Mouse (Mus musculus): ENCODE measurements at regions not wholly inside any gene's neighbourhood (a gene's known extent, or its start where the extent isn't known, plus 50 kb on each side); places are given as distances from the start of the nearest gene placed in this dataset.
"Not testable (repeated sequence)": the region's sequence is repeated elsewhere in the genome, so short reads cannot be mapped to it uniquely, and the experiment has no call there.

- ChIA-PET POLR2A (no interaction called here), CTCF (no interaction called here)
Measured at GRCm38 (mm10) chr4:22120953-22121352, 189.8 kb downstream of the Faxc start.

GRCm38 (mm10) chr4:22121397-22121796, 190.3 kb downstream of the Faxc start:
- CTCF ChIA-PET: interaction anchor here in 2 of 4 experiments (0.6 kb wide), 3 partner anchors 31 to 414 kb away, joined by 3 to 4 read pairs (median 3); no protein-coding TSS in a partner anchor
- POLR2A ChIA-PET: interaction anchor here in 2 of 4 experiments (0.6 kb wide), 2 partner anchors 19 to 377 kb away, joined by 3 read pairs; no protein-coding TSS in a partner anchor

- ChIA-PET POLR2A (no interaction called here), CTCF (no interaction called here)
Measured at GRCm38 (mm10) chr4:22124836-22125235, 193.7 kb downstream of the Faxc start.

GRCm38 (mm10) chr4:22130511-22130910, 199.4 kb downstream of the Faxc start:
- ChIA-PET CTCF (interaction anchor here in 1 of 4 experiments (1.4 to 1.6 kb wide), 2 partner anchors 12 to 341 kb away, joined by 4 to 5 read pairs; no protein-coding TSS in a partner anchor), POLR2A (interaction anchor here in 1 of 4 experiments (0.6 kb wide), 1 partner anchor 135 kb away, joined by 3 read pairs; no protein-coding TSS in a partner anchor)

- ChIA-PET CTCF (interaction anchor here (0.5 to 1.7 kb wide), 20 partner anchors 12 to 590 kb away, joined by 3 to 16 read pairs (median 4); no protein-coding TSS in a partner anchor), POLR2A (interaction anchor here in 2 of 4 experiments (0.6 kb wide), 2 partner anchors 15 to 84 kb away, joined by 3 read pairs; no protein-coding TSS in a partner anchor)
Measured at GRCm38 (mm10) chr4:22131751-22132736, 200.9 kb downstream of the Faxc start.

- POLR2A ChIA-PET: interaction anchor here in 1 of 4 experiments (0.6 kb wide), 1 partner anchor 239 kb away, joined by 9 read pairs; no protein-coding TSS in a partner anchor
- CTCF ChIA-PET: interaction anchor here in 1 of 4 experiments (1.7 kb wide), 1 partner anchor 116 kb away, joined by 3 read pairs; no protein-coding TSS in a partner anchor
Measured at GRCm38 (mm10) chr4:22133547-22134495, 202.7 kb downstream of the Faxc start.

- POLR2A ChIA-PET: no interaction called here
- CTCF ChIA-PET: interaction anchor here in 1 of 4 experiments (0.7 kb wide), 1 partner anchor 227 kb away, joined by 3 read pairs; no protein-coding TSS in a partner anchor
Measured at GRCm38 (mm10) chr4:22140122-22140521, 209.0 kb downstream of the Faxc start.

- ChIA-PET POLR2A (no interaction called here), CTCF (interaction anchor here in 2 of 4 experiments (0.6 kb wide), 2 partner anchors 12 to 96 kb away, joined by 3 to 4 read pairs; no protein-coding TSS in a partner anchor)
Measured at GRCm38 (mm10) chr4:22143546-22143945, 212.4 kb downstream of the Faxc start.

- CTCF ChIA-PET: interaction anchor here in 1 of 4 experiments (0.8 kb wide), 1 partner anchor 14 kb away, joined by 4 read pairs; no protein-coding TSS in a partner anchor
- POLR2A ChIA-PET: not testable (repeated sequence)
Measured at GRCm38 (mm10) chr4:22144834-22145233, 212.5 kb upstream of the Fbxl4 start.

GRCm38 (mm10) chr4:22146648-22147409, 210.5 kb upstream of the Fbxl4 start:
- CTCF ChIA-PET: no interaction called here
- POLR2A ChIA-PET: interaction anchor here in 2 of 4 experiments (0.6 to 0.7 kb wide), 3 partner anchors 15 to 144 kb away, joined by 3 read pairs; no protein-coding TSS in a partner anchor

- ChIA-PET CTCF (interaction anchor here in 1 of 4 experiments (0.5 to 1.0 kb wide), 2 partner anchors 20 to 30 kb away, joined by 3 to 5 read pairs; no protein-coding TSS in a partner anchor), POLR2A (interaction anchor here in 1 of 4 experiments (1.8 kb wide), 1 partner anchor 12 kb away, joined by 5 read pairs; no protein-coding TSS in a partner anchor)
Measured at GRCm38 (mm10) chr4:22151899-22152493, 205.3 kb upstream of the Fbxl4 start.

GRCm38 (mm10) chr4:22152971-22153544, 204.3 kb upstream of the Fbxl4 start:
- POLR2A ChIA-PET: interaction anchor here in 1 of 4 experiments (1.8 kb wide), 1 partner anchor 11 kb away, joined by 5 read pairs; no protein-coding TSS in a partner anchor
- CTCF ChIA-PET: interaction anchor here in 1 of 4 experiments (0.7 to 0.8 kb wide), 2 partner anchors 125 to 202 kb away, joined by 3 to 4 read pairs; no protein-coding TSS in a partner anchor

- CTCF ChIA-PET: interaction anchor here in 1 of 4 experiments (0.7 to 0.8 kb wide), 2 partner anchors 125 to 203 kb away, joined by 3 to 4 read pairs; no protein-coding TSS in a partner anchor
- POLR2A ChIA-PET: no interaction called here
Measured at GRCm38 (mm10) chr4:22153620-22154019, 203.7 kb upstream of the Fbxl4 start.

GRCm38 (mm10) chr4:22186422-22186821, 170.9 kb upstream of the Fbxl4 start:
- CTCF ChIA-PET: no interaction called here
- POLR2A ChIA-PET: no interaction called here

- ChIA-PET CTCF (no interaction called here), POLR2A (no interaction called here)
Measured at GRCm38 (mm10) chr4:22188141-22189006, 169.0 kb upstream of the Fbxl4 start.

- ChIA-PET CTCF (no interaction called here), POLR2A (interaction anchor here in 1 of 4 experiments (0.6 kb wide), 1 partner anchor 363 kb away, joined by 8 read pairs; no protein-coding TSS in a partner anchor)
Measured at GRCm38 (mm10) chr4:22196501-22196900, 160.8 kb upstream of the Fbxl4 start.

All from embryonic stem cell, embryonic (primary cell).